Mouse (Mus musculus): ENCODE results near the gene Acr.

DNA sequence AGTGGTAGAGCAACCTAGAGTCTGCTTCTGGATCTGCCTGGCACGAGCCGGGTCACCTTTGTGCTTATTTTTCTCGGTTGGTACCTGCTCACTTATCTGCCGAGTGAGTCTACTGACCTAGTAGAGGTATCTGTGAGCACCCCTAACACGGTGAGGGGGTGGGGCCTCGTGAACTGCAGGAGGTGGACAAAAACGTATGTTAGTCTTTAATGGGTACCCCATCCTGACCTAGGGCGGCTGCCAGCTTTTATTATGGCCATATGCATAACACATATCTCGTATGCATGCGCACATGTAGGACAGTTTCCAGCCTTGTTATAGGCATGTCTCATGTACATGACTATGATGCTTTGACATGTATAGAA is 34.3 kb upstream of the Acr start:
- no peak for TF ChIP-seq CTCF (IDR thresholded peaks at IDR 0.05)
- TF ChIP-seq EP300 (IDR thresholded peaks at IDR 0.05): no peak

Measured in lung, postnatal 0 days (tissue).